Mouse (Mus musculus) myocyte (in vitro differentiated cells): ENCODE results near the gene Chrdl2. TPM values are rescaled to one million over a fixed set of nuclear protein-coding genes. Genes with fewer than 3 reads are reported as not detected.

Experiments used
- H3K27me3 ChIP-seq: one replicate; pipeline ENCODE4 v1.6.1; 2011; ENCODE audit not compliant: control insufficient read depth, insufficient read depth, insufficient read length
- H3K36me3 ChIP-seq: one replicate; pipeline ENCODE4 v1.6.1; 2011; ENCODE audit not compliant: control insufficient read depth, insufficient read depth
- H3K4me2 ChIP-seq: one replicate; pipeline ENCODE4 v1.6.1; 2011; ENCODE audit warnings: low read depth, control low read depth
- H3K4me3 ChIP-seq: one replicate; pipeline ENCODE4 v1.5.1; 2011; ENCODE audit warnings: mild to moderate bottlenecking, control low read depth, moderate library complexity
- H3K79me2 ChIP-seq: one replicate; pipeline ENCODE4 v1.6.1; 2011; ENCODE audit not compliant: control insufficient read depth, insufficient read depth
- H3ac ChIP-seq: one replicate; pipeline ENCODE4 v1.6.1; 2011; ENCODE audit not compliant: control insufficient read depth, insufficient read length
- CEBPB ChIP-seq: IDR thresholded peaks from 2 replicates; pipeline ENCODE4 v1.6.1; 2011; ENCODE audit warnings: mild to moderate bottlenecking, moderate library complexity; ENCODE audit not compliant: poor library complexity, insufficient read depth, severe bottlenecking
- E2F4 ChIP-seq: IDR thresholded peaks from one replicate; pipeline ENCODE4 v1.6.1; 2011; ENCODE audit warnings: mild to moderate bottlenecking, control low read depth, moderate library complexity; ENCODE audit not compliant: insufficient read depth
- MAX ChIP-seq: IDR thresholded peaks from one replicate; pipeline ENCODE4 v1.6.1; 2011; ENCODE audit warnings: low read depth, mild to moderate bottlenecking, control low read depth
- MYOD1 ChIP-seq, 3 experiments: IDR thresholded peaks; one replicate each; pipeline ENCODE4 v1.6.1; 2011; ENCODE audit warnings: control low read depth in 2 of 3, low read depth in 2 of 3, mild to moderate bottlenecking in 2 of 3, moderate library complexity in 1 of 3; ENCODE audit not compliant: insufficient read length in 2 of 3, control insufficient read depth in 1 of 3
- MYOG ChIP-seq, 3 experiments: IDR thresholded peaks; one replicate each; pipeline ENCODE4 v1.6.1; 2011; ENCODE audit warnings: control low read depth in 2 of 3, low read depth in 2 of 3, mild to moderate bottlenecking in 2 of 3; ENCODE audit not compliant: insufficient read length in 2 of 3, control insufficient read depth in 1 of 3, insufficient read depth in 1 of 3
- POLR2A ChIP-seq: IDR thresholded peaks from one replicate; pipeline ENCODE4 v1.6.1; 2011; ENCODE audit warnings: low read depth, mild to moderate bottlenecking, control low read depth, moderate library complexity; ENCODE audit not compliant: insufficient read length
- POLR2AphosphoS2 ChIP-seq: IDR thresholded peaks from one replicate; pipeline ENCODE4 v1.6.1; 2011; ENCODE audit warnings: low read depth, control low read depth; ENCODE audit not compliant: insufficient read length
- REST ChIP-seq: IDR thresholded peaks from one replicate; pipeline ENCODE4 v1.6.1; 2011; ENCODE audit warnings: mild to moderate bottlenecking, control low read depth, moderate library complexity; ENCODE audit not compliant: insufficient read depth, insufficient read length
- SRF ChIP-seq: IDR thresholded peaks from one replicate; pipeline ENCODE4 v1.6.1; 2011; ENCODE audit warnings: low read depth; ENCODE audit not compliant: control insufficient read depth, insufficient read length
- TCF12 ChIP-seq: IDR thresholded peaks from one replicate; pipeline ENCODE4 v1.6.1; 2011; ENCODE audit warnings: mild to moderate bottlenecking, control low read depth; ENCODE audit not compliant: poor library complexity, insufficient read depth, severe bottlenecking
- TCF3 ChIP-seq: IDR thresholded peaks from one replicate; pipeline ENCODE4 v1.6.1; 2011; ENCODE audit warnings: low read depth, control low read depth; ENCODE audit not compliant: insufficient read length
- USF1 ChIP-seq: IDR thresholded peaks from one replicate; pipeline ENCODE4 v1.6.1; 2011; ENCODE audit warnings: low read depth, mild to moderate bottlenecking, control low read depth, moderate library complexity
- polyA plus RNA-seq: library from polyadenylated mRNA; unstranded; fragments of >200 nt; fragmentation: generic; extraction: Trizol; gene quantifications from one replicate; pipeline ENCODE4 v1.2.1, GENCODE M21; 2012; ENCODE audit warnings: missing spikeins

The Chrdl2 gene
- polyA plus RNA-seq, 1 experiment = not detected

DNA sequence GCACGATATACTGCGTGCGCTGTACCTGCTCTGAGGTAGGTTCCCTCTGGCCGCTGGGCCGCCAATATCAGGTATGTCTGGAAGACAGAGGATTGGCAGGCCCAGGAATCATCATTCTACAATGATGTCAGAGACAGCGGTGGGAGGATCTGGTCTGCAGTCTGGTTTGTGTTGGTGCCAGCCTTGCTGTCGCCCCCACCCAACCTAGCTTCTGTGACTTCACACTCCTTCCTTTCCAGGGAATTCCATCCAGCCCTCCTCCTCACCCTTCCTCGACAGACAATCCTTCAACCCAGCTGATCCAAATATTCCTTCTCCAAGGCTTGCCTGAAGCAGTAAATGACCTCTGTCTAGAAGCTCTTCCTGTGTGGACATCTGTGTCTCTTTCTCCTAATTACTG is 11.1 kb downstream of the Chrdl2 start:
- H3ac ChIP-seq = no peak overlapping the region
- TF ChIP-seq CEBPB = no peak
- TF ChIP-seq TCF3 = no peak
- no peak for TF ChIP-seq USF1
- no peak for TF ChIP-seq MYOG (IDR thresholded peaks at IDR 0.05; ENCODE audit: control insufficient read depth in 1 of 3, insufficient read depth in 1 of 3, insufficient read length in 2 of 3, low read depth in 2 of 3)
- TF ChIP-seq E2F4 = no peak
- TF ChIP-seq POLR2A = no peak
- TF ChIP-seq SRF = no peak
- no peak for TF ChIP-seq TCF12
- TF ChIP-seq MYOD1 (IDR thresholded peaks at IDR 0.05; ENCODE audit: control insufficient read depth in 1 of 3, insufficient read length in 2 of 3, low read depth in 2 of 3) = no peak
- no peak for TF ChIP-seq MAX
- no peak for TF ChIP-seq POLR2AphosphoS2
- no peak for TF ChIP-seq REST
- H3K36me3 ChIP-seq = no peaks in the 10 kb centered on the region
- H3K79me2 ChIP-seq = no peaks in the 10 kb centered on the region
- H3K4me2 ChIP-seq = no peak overlapping the region
- no peak overlapping the region for H3K4me3 ChIP-seq
- peaks cover 64% of the 10 kb centered on the region for H3K27me3 ChIP-seq

DNA sequence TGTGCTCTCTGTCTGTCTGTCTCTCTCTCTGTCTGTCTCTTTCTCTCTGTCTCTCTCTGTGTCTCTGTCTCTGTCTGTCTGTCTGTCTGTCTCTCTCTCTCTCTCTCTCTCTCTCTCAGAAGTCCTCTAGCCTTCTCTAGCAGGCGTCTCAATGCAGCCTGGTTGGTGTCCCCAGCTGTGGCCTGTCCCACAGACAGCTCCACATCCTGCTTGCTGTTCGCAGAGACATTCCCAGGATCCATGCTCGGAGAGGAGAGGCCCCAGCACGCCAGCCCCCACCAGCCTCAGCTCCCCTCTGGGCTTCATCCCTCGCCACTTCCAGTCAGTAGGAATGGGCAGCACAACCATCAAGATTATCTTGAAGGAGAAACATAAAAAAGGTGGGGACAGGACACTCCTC is 21.4 kb downstream of the Chrdl2 start:
- TF ChIP-seq E2F4 (no peak), MYOD1 (IDR thresholded peaks at IDR 0.05; ENCODE audit: control insufficient read depth in 1 of 3, insufficient read length in 2 of 3, low read depth in 2 of 3) (no peak), SRF (no peak), TCF12 (no peak), MAX (no peak), MYOG (IDR thresholded peaks at IDR 0.05; ENCODE audit: control insufficient read depth in 1 of 3, insufficient read depth in 1 of 3, insufficient read length in 2 of 3, low read depth in 2 of 3) (no peak)
- peaks cover 8% of the 10 kb centered on the region for H3K27me3 ChIP-seq
- no peak overlapping the region for H3K4me3 ChIP-seq
- H3K79me2 ChIP-seq = no peaks in the 10 kb centered on the region
- no peak overlapping the region for H3K4me2 ChIP-seq
- H3ac ChIP-seq = no peak overlapping the region
- H3K36me3 ChIP-seq = no peaks in the 10 kb centered on the region

DNA sequence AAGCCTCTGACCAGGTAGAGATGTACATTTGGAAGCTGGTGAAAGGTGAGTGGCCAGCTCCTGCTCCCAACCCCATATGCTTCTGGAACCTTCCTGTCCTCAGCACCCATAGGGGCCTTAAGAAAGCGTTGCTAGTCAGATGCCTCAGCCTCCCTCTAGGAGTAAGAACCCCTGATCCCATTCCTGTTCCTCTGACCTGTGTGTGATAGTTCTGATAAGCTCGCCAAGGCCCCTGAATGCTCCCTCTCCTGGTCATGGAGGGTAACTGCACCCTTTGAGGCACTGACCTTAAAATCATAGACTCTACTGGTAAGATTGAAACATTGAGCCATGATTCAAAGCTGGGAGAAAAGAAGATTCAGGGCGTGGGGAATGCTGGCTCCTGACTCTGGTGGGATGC is 23.3 kb downstream of the Chrdl2 start:
- Histone ChIP-seq H3ac (no peak overlapping the region), H3K27me3 (peaks cover 13% of the 10 kb centered on the region), H3K4me3 (no peak overlapping the region), H3K4me2 (no peak overlapping the region), H3K36me3 (no peaks in the 10 kb centered on the region), H3K79me2 (no peaks in the 10 kb centered on the region)
- TF ChIP-seq POLR2A = no peak

GRCm38 (mm10) chr7:100030996-100031749 is 25.2 kb downstream of the Chrdl2 start:
- Histone ChIP-seq H3K4me2 (no peak overlapping the region), H3K36me3 (no peaks in the 10 kb centered on the region), H3K79me2 (no peaks in the 10 kb centered on the region), H3K4me3 (no peak overlapping the region), H3ac (no peak overlapping the region), H3K27me3 (peaks cover 14% of the 10 kb centered on the region)
- TF ChIP-seq USF1 (no peak), SRF (no peak), POLR2AphosphoS2 (no peak), MAX (no peak), POLR2A (no peak), TCF3 (no peak), TCF12 (no peak), MYOD1 (IDR thresholded peaks at IDR 0.05; ENCODE audit: control insufficient read depth in 1 of 3, insufficient read length in 2 of 3, low read depth in 2 of 3) (no peak), E2F4 (no peak), MYOG (IDR thresholded peaks at IDR 0.05; ENCODE audit: control insufficient read depth in 1 of 3, insufficient read depth in 1 of 3, insufficient read length in 2 of 3, low read depth in 2 of 3) (no peak), CEBPB (no peak), REST (no peak)

DNA sequence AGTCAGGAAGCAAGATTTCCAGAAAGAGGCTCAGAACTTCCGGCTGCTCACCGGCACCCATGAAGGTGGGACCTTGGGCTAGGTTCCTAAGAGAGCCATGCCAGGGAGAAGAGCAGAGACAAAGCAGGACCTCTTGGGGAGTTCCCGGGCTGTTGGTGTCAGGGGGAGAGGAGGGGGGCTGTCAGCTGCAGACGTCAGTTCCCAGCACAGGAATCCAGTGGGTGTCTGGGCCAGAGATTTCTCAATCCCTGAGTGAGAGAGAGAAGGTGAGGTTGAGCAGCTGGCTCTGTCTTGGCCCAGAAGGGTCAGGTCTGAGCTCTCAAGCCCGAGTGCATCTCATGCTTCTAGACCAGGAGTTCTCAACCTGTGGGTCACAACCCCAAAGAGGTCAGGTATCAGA is 27.7 kb downstream of the Chrdl2 start:
- no peak for TF ChIP-seq USF1
- no peak for TF ChIP-seq POLR2A
- no peak for TF ChIP-seq TCF12
- no peak for TF ChIP-seq TCF3
- no peak for TF ChIP-seq MYOD1 (IDR thresholded peaks at IDR 0.05; ENCODE audit: control insufficient read depth in 1 of 3, insufficient read length in 2 of 3, low read depth in 2 of 3)
- TF ChIP-seq MYOG (IDR thresholded peaks at IDR 0.05; ENCODE audit: control insufficient read depth in 1 of 3, insufficient read depth in 1 of 3, insufficient read length in 2 of 3, low read depth in 2 of 3) = no peak
- Histone ChIP-seq H3K4me2 (no peak overlapping the region), H3ac (no peak overlapping the region), H3K4me3 (no peak overlapping the region), H3K36me3 (no peaks in the 10 kb centered on the region), H3K79me2 (no peaks in the 10 kb centered on the region), H3K27me3 (peaks cover 14% of the 10 kb centered on the region)
